Mouse (Mus musculus) stomach, embryonic 15.5 days (tissue): ENCODE results near the gene Zfp775. TPM values are rescaled to one million over a fixed set of nuclear protein-coding genes. Genes with fewer than 3 reads are reported as not detected.

ENCODE experiments used
- ATAC-seq: fragments of 200-750 bp; cut with Nextera tagmentation; 2 replicates; pipeline ENCODE4 v1.8.0; 2017; ENCODE audit warnings: low read depth, moderate number of reproducible peaks, moderate TSS enrichment; ENCODE audit not compliant: insufficient read depth, low FRiP score
- H3K27ac ChIP-seq: fragments of 300-500 bp; sonication (generic); 2 replicates; pipeline ENCODE4 v1.5.1; 2015; ENCODE audit warnings: mild to moderate bottlenecking, inconsistent platforms
- H3K27me3 ChIP-seq: fragments of 300-500 bp; sonication (generic); replicated peaks from 2 replicates; pipeline ENCODE4 v1.6.1; 2015; ENCODE audit warnings: inconsistent platforms
- H3K36me3 ChIP-seq: fragments of 300-500 bp; sonication (generic); 2 replicates; pipeline ENCODE4 v1.6.1; 2015; ENCODE audit warnings: inconsistent platforms
- H3K4me1 ChIP-seq: fragments of 300-500 bp; sonication (generic); 2 replicates; pipeline ENCODE4 v1.6.1; 2015; ENCODE audit warnings: inconsistent platforms
- H3K4me2 ChIP-seq: fragments of 300-500 bp; sonication (generic); 2 replicates; pipeline ENCODE4 v1.6.1; 2015; ENCODE audit warnings: mild to moderate bottlenecking, inconsistent platforms
- H3K4me3 ChIP-seq: fragments of 300-500 bp; sonication (generic); replicated peaks from 2 replicates; pipeline ENCODE4 v1.5.1; 2015; ENCODE audit warnings: inconsistent platforms
- H3K9ac ChIP-seq: fragments of 300-500 bp; sonication (generic); 2 replicates; pipeline ENCODE4 v1.6.1; 2015; ENCODE audit warnings: inconsistent platforms
- H3K9me3 ChIP-seq: fragments of 300-500 bp; sonication (generic); 2 replicates; pipeline ENCODE4 v1.6.1; 2016; ENCODE audit warnings: inconsistent platforms
- WGBS: fragments of 180-500 bp; shearing (Covaris S2); methylation state at CpG from one replicate; pipeline ENCODE4 v1.1.7; 2015; 5-methylcytosine and 5-hydroxymethylcytosine counted together
- polyA plus RNA-seq: library from polyadenylated mRNA; unstranded; fragments of >200 nt; fragmentation: Nextera tagmentation; extraction: Ambion mirVana; gene quantifications from 2 replicates; pipeline ENCODE4 v1.2.1, GENCODE M21; 2015

Zfp775 gene
- polyA plus RNA-seq, 1 experiment from 2014 or later, result 4.9 TPM

- 53% methylated on average over 5 of the region's 5 CpGs for WGBS
- no peak for ATAC-seq
These were observed 56.9 kb downstream of the Zfp775 start for GRCm38 (mm10) chr6:48658721-48659120.

DNA sequence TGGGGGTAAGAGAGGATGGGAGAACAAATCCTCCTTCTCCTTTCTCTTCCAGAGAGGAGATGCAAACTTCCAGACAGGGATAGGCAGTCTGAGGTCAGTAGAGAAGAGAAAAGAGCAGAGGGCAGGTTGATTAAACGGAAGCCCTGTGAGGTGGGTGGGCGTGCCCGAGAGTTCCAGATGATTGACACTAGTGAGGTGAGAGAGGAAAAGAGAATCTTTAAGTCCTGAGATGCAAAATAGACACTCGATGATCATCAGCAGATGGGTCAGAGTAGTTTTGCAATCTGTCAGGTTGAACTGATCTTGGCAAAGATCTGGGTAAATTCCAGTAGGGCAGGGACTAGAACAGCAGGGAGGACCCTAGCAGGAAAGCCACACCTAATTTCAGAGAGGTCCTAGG, 62.9 kb downstream of the Zfp775 start:
- ATAC-seq, result no peak

More at GRCm38 (mm10) chr6:48658721-48659120, 56.9 kb downstream of the Zfp775 start:
- no peaks in the 10 kb centered on the region for H3K4me1 ChIP-seq
- H3K27me3 ChIP-seq, result no peaks in the 10 kb centered on the region
- H3K27ac ChIP-seq, result no peak overlapping the region
- no peaks in the 10 kb centered on the region for H3K9me3 ChIP-seq
- H3K36me3 ChIP-seq, result no peaks in the 10 kb centered on the region
- no peak overlapping the region for H3K4me2 ChIP-seq
- no peak overlapping the region for H3K9ac ChIP-seq
- H3K4me3 ChIP-seq, result no peak overlapping the region

GRCm38 (mm10) chr6:48665471-48665870, 63.6 kb downstream of the Zfp775 start:
- Histone ChIP-seq H3K27me3 (no peaks in the 10 kb centered on the region), H3K36me3 (no peaks in the 10 kb centered on the region), H3K4me3 (no peak overlapping the region), H3K9ac (no peak overlapping the region), H3K4me1 (no peaks in the 10 kb centered on the region), H3K4me2 (no peak overlapping the region), H3K27ac (no peak overlapping the region), H3K9me3 (no peaks in the 10 kb centered on the region)
- no peak for ATAC-seq
- 95% methylated on average over 9 of the region's 9 CpGs for WGBS

More for the DNA sequence above, 62.9 kb downstream of the Zfp775 start:
- Histone ChIP-seq H3K9me3 (no peaks in the 10 kb centered on the region), H3K27ac (no peak overlapping the region), H3K36me3 (no peaks in the 10 kb centered on the region), H3K4me3 (no peak overlapping the region), H3K27me3 (no peaks in the 10 kb centered on the region), H3K4me2 (no peak overlapping the region), H3K4me1 (no peaks in the 10 kb centered on the region), H3K9ac (no peak overlapping the region)
- WGBS, result 79% methylated on average over 4 of the region's 4 CpGs

- ATAC-seq, result no peak
- H3K4me1 ChIP-seq, result no peaks in the 10 kb centered on the region
- WGBS, result 25% methylated on average over 7 of the region's 7 CpGs
- no peaks in the 10 kb centered on the region for H3K9me3 ChIP-seq
- no peak overlapping the region for H3K27ac ChIP-seq
- H3K9ac ChIP-seq, result no peak overlapping the region
- no peak overlapping the region for H3K4me3 ChIP-seq
- no peaks in the 10 kb centered on the region for H3K27me3 ChIP-seq
- no peak overlapping the region for H3K4me2 ChIP-seq
- H3K36me3 ChIP-seq, result no peaks in the 10 kb centered on the region
These were observed 64.3 kb downstream of the Zfp775 start for GRCm38 (mm10) chr6:48666159-48666586.

DNA sequence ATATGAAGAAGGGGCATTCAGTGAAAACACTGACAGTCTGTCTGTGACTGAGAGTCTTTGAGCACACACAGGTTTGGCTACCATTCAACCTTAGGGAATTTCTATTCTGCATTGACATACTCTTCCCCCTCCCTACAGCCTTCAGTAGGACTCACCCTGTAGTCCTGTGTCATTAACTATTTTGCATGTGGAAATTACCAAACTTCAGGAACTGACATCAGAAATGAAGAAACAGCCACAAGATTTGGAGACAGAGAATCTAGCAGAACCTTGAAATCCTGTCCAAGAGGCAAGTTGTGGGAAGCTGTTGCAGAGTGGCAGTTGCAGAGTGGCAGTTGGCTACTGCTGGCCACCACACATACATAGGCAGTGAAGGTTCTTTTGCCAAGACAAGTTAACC, 66.2 kb downstream of the Zfp775 start:
- Histone ChIP-seq H3K4me2 (no peak overlapping the region), H3K4me3 (no peak overlapping the region), H3K27ac (no peak overlapping the region), H3K9me3 (no peaks in the 10 kb centered on the region), H3K9ac (no peak overlapping the region), H3K36me3 (no peaks in the 10 kb centered on the region), H3K4me1 (no peaks in the 10 kb centered on the region), H3K27me3 (no peaks in the 10 kb centered on the region)
- ATAC-seq, result no peak

- H3K27me3 ChIP-seq, result no peaks in the 10 kb centered on the region
- H3K27ac ChIP-seq, result no peak overlapping the region
- no peak for ATAC-seq
- 70% methylated on average over 2 of the region's 2 CpGs for WGBS
- H3K4me1 ChIP-seq, result no peaks in the 10 kb centered on the region
- no peaks in the 10 kb centered on the region for H3K9me3 ChIP-seq
- H3K9ac ChIP-seq, result no peak overlapping the region
- H3K36me3 ChIP-seq, result no peaks in the 10 kb centered on the region
- H3K4me3 ChIP-seq, result no peak overlapping the region
- H3K4me2 ChIP-seq, result no peak overlapping the region
These were observed 67.6 kb downstream of the Zfp775 start for GRCm38 (mm10) chr6:48669446-48669969.

Other genes starting within 250 kb of the Zfp775 start
- gene Krba1, start 206.5 kb upstream of the Zfp775 start, polyA plus RNA-seq, result 16.1 and 17.2 TPM in 2 replicates
- 25.3 and 26.2 TPM in 2 replicates for gene Zfp467, start 156.2 kb upstream of the Zfp775 start, polyA plus RNA-seq
- gene Sspo, start 153.8 kb upstream of the Zfp775 start, polyA plus RNA-seq, result 0.26 and 0.27 TPM in 2 replicates
- gene Atp6v0e2, start 64.4 kb upstream of the Zfp775 start, polyA plus RNA-seq, result 22.7 and 23.4 TPM in 2 replicates
- gene Lrrc61, start 47.3 kb upstream of the Zfp775 start, polyA plus RNA-seq, result 5.4 and 9.6 TPM in 2 replicates
- gene Rarres2, start 29.3 kb upstream of the Zfp775 start, polyA plus RNA-seq, result 83.2 and 89.3 TPM in 2 replicates
- not detected in 2 replicates for gene Gm45021, start 12.5 kb upstream of the Zfp775 start, polyA plus RNA-seq
- gene Repin1, start 8.2 kb upstream of the Zfp775 start, polyA plus RNA-seq, result 26.6 and 27.8 TPM in 2 replicates
- 0.45 TPM in 1 of 2 replicates, not detected in the other for gene Gm44965, start 8.1 kb upstream of the Zfp775 start, polyA plus RNA-seq
- gene AI854703, start 24.7 kb downstream of the Zfp775 start, polyA plus RNA-seq, result 0.92 and 1.1 TPM in 2 replicates
- 1.5 and 1.6 TPM in 2 replicates for gene Gimap8, start 45.2 kb downstream of the Zfp775 start, polyA plus RNA-seq
- 10.7 and 12.6 TPM in 2 replicates for gene Gimap9, start 74.1 kb downstream of the Zfp775 start, polyA plus RNA-seq
- gene Gimap4, start 82.5 kb downstream of the Zfp775 start, polyA plus RNA-seq, result 20.1 and 22.0 TPM in 2 replicates
- gene Gimap6, start 106.2 kb downstream of the Zfp775 start, polyA plus RNA-seq, result 21.1 and 22.3 TPM in 2 replicates
- gene Gm28053, start 116.5 kb downstream of the Zfp775 start, polyA plus RNA-seq, result 3.3 and 3.4 TPM in 2 replicates
- gene Gimap7, start 116.6 kb downstream of the Zfp775 start, polyA plus RNA-seq, result 0.23 TPM in 1 of 2 replicates, not detected in the other
- gene Gimap1, start 137.0 kb downstream of the Zfp775 start, polyA plus RNA-seq, result 21.8 and 22.2 TPM in 2 replicates
- gene Gimap5, start 144.1 kb downstream of the Zfp775 start, polyA plus RNA-seq, result 7.5 and 9.2 TPM in 2 replicates
- gene Gimap3, start 168.8 kb downstream of the Zfp775 start, polyA plus RNA-seq, result 0.06 and 0.18 TPM in 2 replicates
- 140 and 144 TPM in 2 replicates for gene Tmem176a, start 238.9 kb downstream of the Zfp775 start, polyA plus RNA-seq
- 314 and 315 TPM in 2 replicates for gene Tmem176b, start 239.4 kb downstream of the Zfp775 start, polyA plus RNA-seq